Mouse (Mus musculus): ENCODE data around the gene Susd4.

- TF ChIP-seq POLR2A (IDR thresholded peaks at IDR 0.05; ENCODE audit: insufficient read depth, low read depth, low read length), result no peak
- TF ChIP-seq CTCF (IDR thresholded peaks at IDR 0.05; ENCODE audit: insufficient read depth, low read depth, low read length), result no peak
Measured at GRCm38 (mm10) chr1:182850080-182850479, 86.4 kb downstream of the Susd4 start.
